Mouse (Mus musculus) lung, embryonic 15.5 days (tissue): ENCODE measurements around the gene Lhb. TPM values are rescaled to one million over a fixed set of nuclear protein-coding genes. Genes with fewer than 3 reads are reported as not detected.
"Not testable (repeated sequence)": the region's sequence is repeated elsewhere in the genome, so short reads cannot be mapped to it uniquely, and the experiment has no call there.

Experiments used
- ATAC-seq: fragments of 200-750 bp; cut with Nextera tagmentation; 2 replicates; pipeline ENCODE4 v1.8.0; 2017; ENCODE audit warnings: moderate number of reproducible peaks, borderline replicate concordance; ENCODE audit not compliant: low FRiP score, low TSS enrichment; ENCODE audit errors: extremely low read depth
- H3K27ac ChIP-seq: fragments of 300-500 bp; sonication (generic); 2 replicates; pipeline ENCODE4 v1.5.1; 2015; ENCODE audit warnings: moderate library complexity, mild to moderate bottlenecking, inconsistent platforms
- H3K27me3 ChIP-seq: fragments of 300-500 bp; sonication (generic); 2 replicates; pipeline ENCODE4 v1.6.1; 2015; ENCODE audit warnings: inconsistent platforms
- H3K36me3 ChIP-seq: fragments of 300-500 bp; sonication (generic); 2 replicates; pipeline ENCODE4 v1.6.1; 2015; ENCODE audit warnings: inconsistent platforms
- H3K4me1 ChIP-seq: fragments of 300-500 bp; sonication (generic); 2 replicates; pipeline ENCODE4 v1.6.1; 2015; ENCODE audit warnings: inconsistent platforms
- H3K4me2 ChIP-seq: fragments of 300-500 bp; sonication (generic); 2 replicates; pipeline ENCODE4 v1.6.1; 2015; ENCODE audit warnings: inconsistent platforms, mild to moderate bottlenecking, moderate library complexity
- H3K4me3 ChIP-seq: fragments of 300-500 bp; sonication (generic); 2 replicates; pipeline ENCODE4 v1.5.1; 2015; ENCODE audit warnings: mild to moderate bottlenecking, inconsistent platforms
- H3K9ac ChIP-seq: fragments of 300-500 bp; sonication (generic); 2 replicates; pipeline ENCODE4 v1.6.1; 2015; ENCODE audit warnings: inconsistent platforms
- H3K9me3 ChIP-seq: fragments of 300-500 bp; sonication (generic); 2 replicates; pipeline ENCODE4 v1.6.1; 2016; ENCODE audit warnings: inconsistent platforms
- WGBS: fragments of 180-500 bp; shearing (Covaris S2); methylation state at CpG from one replicate; pipeline ENCODE4 v1.1.7; 2015; 5-methylcytosine and 5-hydroxymethylcytosine counted together
- polyA plus RNA-seq: library from polyadenylated mRNA; unstranded; fragments of >200 nt; fragmentation: Nextera tagmentation; extraction: Ambion mirVana; gene quantifications from 2 replicates; pipeline ENCODE4 v1.2.1, GENCODE M21; 2015

Gene Lhb
- 0.25 and 0.70 TPM in 2 replicates for polyA plus RNA-seq

- Histone ChIP-seq H3K27ac (0 out of 2 replicates have a peak within 1 kb of the TSS, but pooled peaks have one; percentile 7), H3K9ac (no peak within 1 kb of the TSS), H3K4me2 (peak within 1 kb of the TSS; percentile 22), H3K36me3 (peaks cover 44% of the 10 kb centered on the region), H3K4me3 (no peak within 1 kb of the TSS), H3K4me1 (peaks cover 27% of the 10 kb centered on the region), H3K27me3 (peaks cover 49% of the 10 kb centered on the region), H3K9me3 (no peaks in the 10 kb centered on the region)
- WGBS = 60% methylated on average over 6 of the region's 6 CpGs
- ATAC-seq = no peak
These were observed at the start of gene Lhb for GRCm38 (mm10) chr7:45420615-45420919. Gene Lhb (plus strand): TSS chr7:45420820.

DNA sequence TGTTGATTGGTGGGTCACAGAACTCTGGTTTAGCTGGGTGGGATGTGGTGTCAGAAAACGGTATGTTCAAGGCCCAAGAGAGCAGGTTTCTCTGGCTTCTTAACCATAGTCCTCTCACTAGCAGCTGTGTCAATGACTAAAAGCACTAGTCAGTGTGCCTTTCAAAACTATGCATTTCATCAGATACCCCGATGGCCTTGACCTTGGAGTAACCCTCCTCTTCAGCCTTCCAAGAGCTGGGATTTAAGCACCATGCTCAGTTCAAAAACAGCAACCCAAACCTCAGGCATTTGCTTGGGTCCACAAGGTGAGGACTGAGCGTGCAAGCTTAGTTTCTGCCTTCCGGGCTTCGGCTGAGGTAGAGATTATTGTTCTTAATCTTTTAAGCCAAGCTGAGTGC, 48.2 kb upstream of the Lhb start:
- Histone ChIP-seq H3K27me3 (peaks cover 25% of the 10 kb centered on the region), H3K9me3 (no peaks in the 10 kb centered on the region), H3K9ac (no peak overlapping the region), H3K36me3 (peaks cover 47% of the 10 kb centered on the region), H3K4me2 (no peak overlapping the region), H3K4me3 (no peak overlapping the region), H3K27ac (no peak overlapping the region), H3K4me1 (peaks cover 20% of the 10 kb centered on the region)
- 76% methylated on average over 5 of the region's 5 CpGs for WGBS
- no peak for ATAC-seq

DNA sequence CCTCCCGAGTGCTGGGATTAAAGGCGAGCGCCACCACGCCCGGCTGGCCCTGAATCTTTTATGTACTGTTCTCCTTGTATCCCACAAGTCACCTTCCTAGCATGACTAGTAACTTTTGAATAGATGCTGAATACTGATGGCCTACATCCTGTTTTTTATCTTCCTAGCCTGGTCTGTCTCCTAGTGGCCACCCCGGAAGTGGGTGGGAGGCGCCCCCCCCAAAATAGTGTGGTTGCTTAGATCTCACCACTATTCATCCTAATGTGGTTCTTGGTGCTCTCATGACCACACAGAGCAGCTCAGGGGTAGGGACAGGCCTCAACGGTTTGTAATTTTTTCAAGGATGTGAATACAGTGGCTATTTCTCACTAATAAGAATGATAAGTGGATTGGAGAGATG, 46.0 kb upstream of the Lhb start:
- Histone ChIP-seq H3K36me3 (peaks cover 69% of the 10 kb centered on the region), H3K27ac (no peak overlapping the region), H3K4me1 (peaks cover 13% of the 10 kb centered on the region), H3K4me2 (no peak overlapping the region), H3K9ac (no peak overlapping the region), H3K9me3 (no peaks in the 10 kb centered on the region), H3K4me3 (no peak overlapping the region), H3K27me3 (peaks cover 9% of the 10 kb centered on the region)
- 92% methylated on average over 8 of the region's 8 CpGs for WGBS
- ATAC-seq = no peak

DNA sequence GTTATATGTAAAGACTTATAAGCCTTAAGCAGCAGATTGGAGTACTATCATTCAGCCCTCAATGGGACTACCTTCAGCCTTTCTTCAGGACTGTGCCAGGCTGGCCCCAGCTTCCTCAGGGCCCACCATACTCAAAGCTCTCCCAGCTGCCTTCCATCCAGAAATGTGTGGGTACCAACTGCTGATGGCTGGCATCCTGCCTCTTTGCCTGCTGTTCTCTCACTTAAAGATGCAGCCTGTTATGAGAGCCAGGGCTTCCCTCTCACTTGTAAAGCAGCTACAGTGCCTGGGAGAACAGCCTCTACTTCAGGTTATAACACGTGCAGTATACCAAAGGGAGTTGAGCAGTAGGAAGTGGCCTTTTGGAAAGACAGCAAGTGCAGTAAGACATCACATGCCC, 44.6 kb upstream of the Lhb start:
- Histone ChIP-seq H3K4me1 (no peaks in the 10 kb centered on the region), H3K36me3 (peaks cover 83% of the 10 kb centered on the region), H3K27me3 (no peaks in the 10 kb centered on the region), H3K27ac (no peak overlapping the region), H3K9ac (no peak overlapping the region), H3K4me3 (no peak overlapping the region), H3K9me3 (no peaks in the 10 kb centered on the region), H3K4me2 (no peak overlapping the region)
- 85% methylated on average over 1 of the region's 1 CpGs for WGBS
- no peak for ATAC-seq

DNA sequence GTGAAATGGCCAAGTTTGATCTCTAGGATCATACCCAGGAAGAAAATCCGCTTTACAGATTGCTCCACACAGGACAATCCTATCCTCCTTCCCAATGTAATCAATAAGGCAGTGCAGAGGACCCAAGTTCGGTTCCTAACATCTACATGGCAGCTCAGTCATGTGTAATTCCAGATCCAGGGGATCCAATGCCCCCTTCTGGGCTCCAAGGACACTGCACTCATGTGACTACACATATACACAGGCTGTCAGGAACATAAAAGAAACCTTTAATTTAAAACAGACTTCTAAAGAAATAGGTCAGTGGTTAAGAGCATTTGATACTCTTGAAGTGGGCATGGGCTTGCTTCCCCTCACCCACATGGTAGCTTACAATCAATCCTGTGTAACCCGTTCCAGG, 34.5 kb upstream of the Lhb start:
- ATAC-seq = no peak
- no peaks in the 10 kb centered on the region for H3K9me3 ChIP-seq
- H3K36me3 ChIP-seq = peaks cover 99% of the 10 kb centered on the region
- H3K27ac ChIP-seq = no peak overlapping the region
- H3K4me1 ChIP-seq = no peaks in the 10 kb centered on the region
- no peak overlapping the region for H3K9ac ChIP-seq
- H3K27me3 ChIP-seq = no peaks in the 10 kb centered on the region
- H3K4me2 ChIP-seq = no peak overlapping the region
- WGBS = 90% methylated on average over 3 of the region's 3 CpGs
- H3K4me3 ChIP-seq = no peak overlapping the region

DNA sequence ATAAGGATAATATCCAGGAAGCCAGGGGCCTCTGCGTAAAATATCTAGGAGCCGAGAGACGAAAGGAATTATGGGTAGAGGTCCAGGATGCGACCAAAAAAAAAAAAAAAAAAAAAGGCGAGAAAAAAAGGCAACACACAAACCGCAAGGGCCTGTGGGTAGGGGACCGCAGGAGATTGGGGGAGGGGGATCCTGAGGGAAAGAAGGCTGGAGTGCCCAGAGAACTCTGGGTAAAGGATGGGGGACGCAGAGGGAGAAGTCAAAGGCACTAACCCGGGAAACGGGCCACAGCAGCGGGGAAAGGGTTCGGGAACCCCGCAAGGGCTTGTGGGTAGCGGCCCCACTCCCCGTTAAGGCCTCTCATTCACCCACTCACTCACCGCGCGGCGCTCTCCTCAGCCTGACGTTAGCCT, 25.5 kb upstream of the Lhb start:
- Histone ChIP-seq H3K4me2 (peak overlapping the region; percentile 82), H3K36me3 (peaks cover 31% of the 10 kb centered on the region), H3K4me3 (peak overlapping the region; percentile 79), H3K4me1 (peaks cover 20% of the 10 kb centered on the region), H3K9me3 (no peaks in the 10 kb centered on the region), H3K27ac (peak overlapping the region; percentile 98), H3K27me3 (no peaks in the 10 kb centered on the region), H3K9ac (peak overlapping the region; percentile 90)
- WGBS = 0% methylated on average over 18 of the region's 20 CpGs
- peak; percentile 81 for ATAC-seq

DNA sequence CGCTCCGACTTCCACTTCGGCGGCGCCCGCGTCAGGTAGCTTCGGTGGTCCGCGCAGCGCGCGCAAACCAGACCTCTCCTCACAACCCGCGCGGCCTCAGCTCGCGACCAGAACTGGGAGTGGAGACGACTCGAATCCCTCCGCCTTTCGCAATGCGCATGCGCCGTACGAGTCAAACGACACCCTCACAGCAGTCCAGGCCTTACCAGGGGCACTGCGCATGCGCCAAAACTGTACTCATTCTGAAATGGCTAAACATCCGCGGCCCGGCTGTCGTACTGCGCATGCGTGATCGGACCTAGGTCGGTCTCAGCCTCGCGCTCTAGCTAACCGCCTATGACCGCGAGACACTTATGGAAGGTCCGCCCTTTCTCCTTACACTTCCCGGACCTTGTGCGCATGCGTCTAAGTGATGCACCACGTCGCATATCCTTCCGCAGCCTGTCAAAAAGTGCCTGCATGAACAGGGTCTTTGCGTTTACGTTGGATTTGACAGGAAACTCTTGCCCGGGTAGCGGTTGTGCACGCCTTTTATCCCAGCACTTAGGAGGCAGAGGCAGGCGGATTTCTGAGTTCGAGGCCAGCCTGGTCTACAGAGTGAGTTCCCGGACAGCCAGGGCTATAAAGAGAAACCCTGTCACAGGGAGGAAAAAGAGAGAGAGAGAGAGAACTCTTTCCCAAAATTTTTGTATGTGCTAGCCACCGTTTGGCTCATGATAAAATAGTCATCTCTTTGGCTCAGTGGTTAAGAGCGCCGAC, 24.9 kb upstream of the Lhb start, which contains the start of gene Snrnp70:
Gene Snrnp70 (minus strand): TSS at position 165 of the 759 bp plus-strand sequence.
- H3K36me3 ChIP-seq = peaks cover 25% of the 10 kb centered on the region
- peak within 1 kb of the TSS; percentile 79 for H3K4me3 ChIP-seq
- H3K4me2 ChIP-seq = peak within 1 kb of the TSS; percentile 82
- peak within 1 kb of the TSS; percentile 98 for H3K27ac ChIP-seq
- peak; percentile 97 for ATAC-seq
- peak within 1 kb of the TSS; percentile 90 for H3K9ac ChIP-seq
- H3K4me1 ChIP-seq = peaks cover 20% of the 10 kb centered on the region
- H3K9me3 ChIP-seq = no peaks in the 10 kb centered on the region
- WGBS = under 1% methylated on average over 60 of the region's 60 CpGs
- H3K27me3 ChIP-seq = no peaks in the 10 kb centered on the region

DNA sequence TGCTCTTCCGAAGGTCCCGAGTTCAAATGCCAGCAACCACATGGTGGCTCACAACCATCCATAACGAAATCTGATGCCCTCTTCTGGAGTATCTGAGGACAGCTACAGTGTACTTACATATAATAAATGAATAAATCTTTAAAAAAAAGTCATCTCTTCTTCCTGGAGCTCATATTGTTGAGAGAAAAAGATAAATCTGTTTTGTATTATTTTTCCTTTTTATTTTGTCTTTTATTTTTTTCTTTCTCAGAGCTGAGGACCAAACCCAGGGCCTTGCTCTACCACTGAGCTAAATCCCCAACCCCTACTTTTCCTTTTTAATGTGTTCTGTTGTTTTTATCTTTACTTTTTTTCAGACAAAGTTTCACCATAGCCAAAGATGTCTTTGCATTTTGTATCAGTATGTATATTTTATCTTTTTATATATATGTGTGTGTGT, 24.3 kb upstream of the Lhb start:
- 4% methylated on average over 3 of the region's 3 CpGs for WGBS
- Histone ChIP-seq H3K4me1 (peaks cover 20% of the 10 kb centered on the region), H3K9ac (peak overlapping the region; percentile 47; the same call in 1 of the 2 replicates)

GRCm38 (mm10) chr7:45396787-45397186, 23.8 kb upstream of the Lhb start:
- H3K4me3 ChIP-seq = no peak overlapping the region
- no peak for ATAC-seq
- H3K4me2 ChIP-seq = no peak overlapping the region
- peaks cover 16% of the 10 kb centered on the region for H3K36me3 ChIP-seq
- no peak overlapping the region for H3K27ac ChIP-seq
- WGBS = 74% methylated on average over 2 of the region's 2 CpGs
- no peak overlapping the region for H3K9ac ChIP-seq
- 0 out of 2 replicates have a peak, but pooled peaks cover 5% of the 10 kb centered on the region for H3K27me3 ChIP-seq
- H3K4me1 ChIP-seq = peaks cover 20% of the 10 kb centered on the region
- no peaks in the 10 kb centered on the region for H3K9me3 ChIP-seq

More for the DNA sequence above, 24.3 kb upstream of the Lhb start:
- peak overlapping the region; percentile 79 for H3K4me3 ChIP-seq
- not testable (repeated sequence) for H3K9me3 ChIP-seq, H3K27me3 ChIP-seq
- peak; percentile 53; the same call in 1 of the 2 replicates for ATAC-seq
- peak overlapping the region; percentile 70 for H3K4me2 ChIP-seq
- peak overlapping the region; percentile 83 for H3K27ac ChIP-seq
- peaks cover 20% of the 10 kb centered on the region for H3K36me3 ChIP-seq

- Histone ChIP-seq H3K4me1 (peaks cover 13% of the 10 kb centered on the region), H3K36me3 (no peaks in the 10 kb centered on the region), H3K4me2 (no peak overlapping the region), H3K27ac (no peak overlapping the region), H3K9ac (no peak overlapping the region), H3K9me3 (no peaks in the 10 kb centered on the region), H3K4me3 (no peak overlapping the region), H3K27me3 (peaks cover 26% of the 10 kb centered on the region)
- ATAC-seq = no peak
- WGBS = 63% methylated on average over 10 of the region's 10 CpGs
These were observed 19.0 kb upstream of the Lhb start for GRCm38 (mm10) chr7:45401521-45402085.

DNA sequence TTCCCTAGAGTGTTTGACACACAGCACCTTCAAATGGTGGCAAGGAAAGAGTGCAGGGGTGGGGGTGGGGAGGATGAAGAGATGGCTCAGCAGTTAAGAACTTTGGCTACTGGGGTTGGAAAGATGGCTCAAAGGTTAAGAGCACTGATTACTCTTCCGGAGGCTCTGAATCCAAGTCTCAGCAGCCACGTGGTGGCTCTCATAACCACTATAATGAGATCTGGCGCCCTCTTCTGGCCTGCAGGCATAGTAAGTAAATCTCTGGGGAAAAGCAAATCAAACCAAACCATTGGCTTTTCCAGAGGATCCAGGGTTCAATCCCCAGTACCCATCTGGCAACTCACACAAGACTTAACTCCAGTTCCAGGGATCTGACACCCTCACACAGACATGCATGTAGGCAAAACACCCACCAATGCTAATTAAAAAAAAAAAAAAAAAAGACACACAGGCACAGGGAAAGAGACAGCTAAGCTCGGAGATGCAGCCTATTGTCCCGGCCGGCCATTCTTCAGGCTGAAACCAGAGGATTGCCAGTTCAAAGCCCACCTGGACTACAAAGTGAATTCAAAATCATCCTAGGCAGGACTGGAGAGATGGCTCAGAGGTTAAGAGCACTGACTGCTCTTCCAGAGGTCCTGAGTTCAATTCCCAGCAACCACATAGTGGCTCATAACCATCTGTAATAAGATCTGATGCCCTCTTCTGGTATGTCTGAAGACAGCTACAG, 16.9 kb upstream of the Lhb start:
- Histone ChIP-seq H3K36me3 (no peaks in the 10 kb centered on the region), H3K4me2 (no peak overlapping the region), H3K27ac (no peak overlapping the region), H3K4me3 (no peak overlapping the region), H3K9ac (no peak overlapping the region), H3K4me1 (peaks cover 16% of the 10 kb centered on the region), H3K27me3 (peaks cover 47% of the 10 kb centered on the region), H3K9me3 (no peaks in the 10 kb centered on the region)
- WGBS = 42% methylated on average over 6 of the region's 6 CpGs
- ATAC-seq = no peak
